Mouse (Mus musculus): ENCODE measurements around the gene Mypn. TPM values are rescaled to one million over a fixed set of nuclear protein-coding genes. Genes with fewer than 3 reads are reported as not detected.

Mypn gene
- polyA plus RNA-seq, 1 experiment = 7.9 TPM

DNA sequence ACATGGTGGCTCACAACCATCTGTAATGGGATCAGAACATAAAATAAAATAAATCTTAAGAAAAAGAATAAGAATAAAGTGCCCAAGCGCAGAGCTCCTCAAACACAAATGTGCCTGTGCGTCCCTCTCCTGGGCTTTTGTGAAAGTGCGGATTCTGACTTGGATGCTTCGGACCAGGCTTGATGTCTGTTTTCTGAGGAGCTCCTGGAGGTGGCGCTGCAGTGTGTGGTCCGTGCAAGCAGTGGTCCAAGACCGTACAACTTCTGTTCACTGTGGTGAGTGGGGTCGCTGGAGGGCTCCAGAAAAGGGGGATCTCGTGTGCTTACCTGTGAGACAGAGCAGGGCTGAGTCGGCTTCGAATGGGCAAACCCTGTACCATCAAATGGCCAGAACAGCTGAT is 78.4 kb downstream of the Mypn start:
- H3K4me2 ChIP-seq (ENCODE audit: low read depth) = no peak overlapping the region
- no peaks in the 10 kb centered on the region for H3K27me3 ChIP-seq (ENCODE audit: control insufficient read depth, insufficient read depth, insufficient read length)
- H3K79me2 ChIP-seq (ENCODE audit: control insufficient read depth, insufficient read depth) = no peaks in the 10 kb centered on the region
- H3K36me3 ChIP-seq (ENCODE audit: control insufficient read depth, insufficient read depth) = no peaks in the 10 kb centered on the region
- no peak overlapping the region for H3ac ChIP-seq (ENCODE audit: control insufficient read depth, insufficient read length)
- no peak overlapping the region for H3K4me3 ChIP-seq
- TF ChIP-seq MAX (IDR thresholded peaks at IDR 0.05; ENCODE audit: low read depth) (no peak), E2F4 (IDR thresholded peaks at IDR 0.05; ENCODE audit: insufficient read depth) (no peak), TCF3 (IDR thresholded peaks at IDR 0.05; ENCODE audit: insufficient read length, low read depth) (no peak), MYOG (IDR thresholded peaks at IDR 0.05; ENCODE audit: control insufficient read depth in 1 of 3, insufficient read depth in 1 of 3, insufficient read length in 2 of 3, low read depth in 2 of 3) (no peak), REST (IDR thresholded peaks at IDR 0.05; ENCODE audit: insufficient read depth, insufficient read length) (no peak), POLR2A (IDR thresholded peaks at IDR 0.05; ENCODE audit: insufficient read length, low read depth) (no peak), TCF12 (IDR thresholded peaks at IDR 0.05; ENCODE audit: insufficient read depth, poor library complexity, severe bottlenecking) (no peak), CEBPB (IDR thresholded peaks at IDR 0.05; ENCODE audit: insufficient read depth, poor library complexity, severe bottlenecking) (no peak), POLR2AphosphoS2 (IDR thresholded peaks at IDR 0.05; ENCODE audit: insufficient read length, low read depth) (no peak), SRF (IDR thresholded peaks at IDR 0.05; ENCODE audit: control insufficient read depth, insufficient read length, low read depth) (no peak), USF1 (IDR thresholded peaks at IDR 0.05; ENCODE audit: low read depth) (no peak), MYOD1 (IDR thresholded peaks at IDR 0.05; ENCODE audit: control insufficient read depth in 1 of 3, insufficient read length in 2 of 3, low read depth in 2 of 3) (no peak)

DNA sequence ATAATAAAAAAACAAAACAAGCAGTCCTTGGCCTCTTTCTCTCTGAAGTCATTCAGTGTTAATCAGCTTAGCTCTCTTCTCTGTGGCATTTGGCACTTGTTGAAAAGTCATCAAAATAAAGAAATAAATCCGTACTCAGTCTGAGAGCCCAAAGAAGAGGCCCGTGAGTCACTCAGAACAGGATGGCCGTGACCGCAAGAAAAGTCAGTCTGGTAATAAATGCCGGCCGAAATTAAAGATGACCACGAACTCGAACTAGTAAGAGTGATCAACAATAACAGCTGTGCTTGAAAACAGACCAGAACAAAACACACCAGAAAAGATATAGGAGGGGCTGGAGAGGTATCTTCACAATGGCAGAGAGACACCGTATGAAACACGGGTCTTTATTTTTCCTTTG is 79.7 kb downstream of the Mypn start:
- Histone ChIP-seq H3K4me2 (ENCODE audit: low read depth) (peak overlapping the region; percentile 62), H3K4me3 (no peak overlapping the region), H3K79me2 (ENCODE audit: control insufficient read depth, insufficient read depth) (no peaks in the 10 kb centered on the region), H3K27me3 (ENCODE audit: control insufficient read depth, insufficient read depth, insufficient read length) (no peaks in the 10 kb centered on the region), H3K36me3 (ENCODE audit: control insufficient read depth, insufficient read depth) (no peaks in the 10 kb centered on the region), H3ac (ENCODE audit: control insufficient read depth, insufficient read length) (no peak overlapping the region)
- no peak for TF ChIP-seq TCF12 (IDR thresholded peaks at IDR 0.05; ENCODE audit: insufficient read depth, poor library complexity, severe bottlenecking)
- TF ChIP-seq MAX (IDR thresholded peaks at IDR 0.05; ENCODE audit: low read depth) = no peak
- TF ChIP-seq MYOD1 (IDR thresholded peaks at IDR 0.05; ENCODE audit: control insufficient read depth in 1 of 3, insufficient read length in 2 of 3, low read depth in 2 of 3) = peak; percentile 56 to 66 (median 61)
- no peak for TF ChIP-seq E2F4 (IDR thresholded peaks at IDR 0.05; ENCODE audit: insufficient read depth)

DNA sequence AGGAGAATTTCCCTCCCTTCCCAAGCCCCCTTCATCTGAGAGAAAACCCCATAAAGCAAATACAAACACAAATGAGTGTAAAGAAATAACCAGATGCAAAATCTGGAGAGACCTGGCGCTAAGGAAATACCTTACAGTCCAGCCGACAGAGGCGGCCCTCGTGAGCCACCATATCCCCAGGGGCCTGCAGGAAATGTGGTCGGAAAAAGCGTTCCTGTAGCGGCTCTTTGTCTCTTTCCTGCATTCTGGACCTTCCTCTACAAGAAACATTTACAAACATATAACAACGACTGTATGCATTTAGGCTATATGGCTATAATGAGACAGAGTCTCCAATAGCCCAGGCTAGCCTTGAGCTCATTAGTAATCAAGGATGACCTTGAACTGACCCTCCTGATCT is 80.6 kb downstream of the Mypn start:
- Histone ChIP-seq H3ac (ENCODE audit: control insufficient read depth, insufficient read length) (no peak overlapping the region), H3K79me2 (ENCODE audit: control insufficient read depth, insufficient read depth) (no peaks in the 10 kb centered on the region), H3K27me3 (ENCODE audit: control insufficient read depth, insufficient read depth, insufficient read length) (no peaks in the 10 kb centered on the region), H3K4me3 (no peak overlapping the region), H3K4me2 (ENCODE audit: low read depth) (no peak overlapping the region), H3K36me3 (ENCODE audit: control insufficient read depth, insufficient read depth) (no peaks in the 10 kb centered on the region)
- TF ChIP-seq TCF12 (IDR thresholded peaks at IDR 0.05; ENCODE audit: insufficient read depth, poor library complexity, severe bottlenecking) (no peak), POLR2A (IDR thresholded peaks at IDR 0.05; ENCODE audit: insufficient read length, low read depth) (no peak), POLR2AphosphoS2 (IDR thresholded peaks at IDR 0.05; ENCODE audit: insufficient read length, low read depth) (no peak), MAX (IDR thresholded peaks at IDR 0.05; ENCODE audit: low read depth) (no peak), TCF3 (IDR thresholded peaks at IDR 0.05; ENCODE audit: insufficient read length, low read depth) (no peak), SRF (IDR thresholded peaks at IDR 0.05; ENCODE audit: control insufficient read depth, insufficient read length, low read depth) (no peak), E2F4 (IDR thresholded peaks at IDR 0.05; ENCODE audit: insufficient read depth) (no peak), MYOD1 (IDR thresholded peaks at IDR 0.05; ENCODE audit: control insufficient read depth in 1 of 3, insufficient read length in 2 of 3, low read depth in 2 of 3) (no peak), REST (IDR thresholded peaks at IDR 0.05; ENCODE audit: insufficient read depth, insufficient read length) (no peak), CEBPB (IDR thresholded peaks at IDR 0.05; ENCODE audit: insufficient read depth, poor library complexity, severe bottlenecking) (no peak), USF1 (IDR thresholded peaks at IDR 0.05; ENCODE audit: low read depth) (no peak), MYOG (IDR thresholded peaks at IDR 0.05; ENCODE audit: control insufficient read depth in 1 of 3, insufficient read depth in 1 of 3, insufficient read length in 2 of 3, low read depth in 2 of 3) (no peak)

DNA sequence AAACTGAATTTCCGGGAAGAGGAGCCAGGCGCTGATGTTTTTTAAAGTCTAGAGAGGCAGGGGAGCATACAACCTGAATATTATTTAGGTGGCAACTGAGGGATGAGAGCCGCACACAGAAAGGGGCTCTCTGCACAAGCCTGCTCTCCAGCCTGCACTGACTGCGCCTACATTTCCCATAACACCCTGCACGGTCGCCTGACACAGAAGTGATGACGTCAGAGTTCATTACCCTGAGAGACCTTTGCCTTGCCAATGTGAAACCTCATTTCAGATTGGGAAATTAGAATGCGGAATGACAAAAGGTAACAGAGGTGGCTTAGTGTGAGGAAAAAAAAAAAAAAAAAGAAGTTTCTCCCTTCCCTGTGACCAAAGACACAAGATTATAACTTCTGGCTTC is 81.2 kb downstream of the Mypn start:
- H3ac ChIP-seq (ENCODE audit: control insufficient read depth, insufficient read length) = no peak overlapping the region
- H3K4me3 ChIP-seq = no peak overlapping the region
- H3K36me3 ChIP-seq (ENCODE audit: control insufficient read depth, insufficient read depth) = no peaks in the 10 kb centered on the region
- no peaks in the 10 kb centered on the region for H3K27me3 ChIP-seq (ENCODE audit: control insufficient read depth, insufficient read depth, insufficient read length)
- H3K79me2 ChIP-seq (ENCODE audit: control insufficient read depth, insufficient read depth) = no peaks in the 10 kb centered on the region
- no peak overlapping the region for H3K4me2 ChIP-seq (ENCODE audit: low read depth)
- TF ChIP-seq USF1 (IDR thresholded peaks at IDR 0.05; ENCODE audit: low read depth) (no peak), POLR2AphosphoS2 (IDR thresholded peaks at IDR 0.05; ENCODE audit: insufficient read length, low read depth) (no peak), E2F4 (IDR thresholded peaks at IDR 0.05; ENCODE audit: insufficient read depth) (no peak), POLR2A (IDR thresholded peaks at IDR 0.05; ENCODE audit: insufficient read length, low read depth) (no peak), TCF12 (IDR thresholded peaks at IDR 0.05; ENCODE audit: insufficient read depth, poor library complexity, severe bottlenecking) (no peak), MYOG (IDR thresholded peaks at IDR 0.05; ENCODE audit: control insufficient read depth in 1 of 3, insufficient read depth in 1 of 3, insufficient read length in 2 of 3, low read depth in 2 of 3) (no peak), CEBPB (IDR thresholded peaks at IDR 0.05; ENCODE audit: insufficient read depth, poor library complexity, severe bottlenecking) (no peak), MAX (IDR thresholded peaks at IDR 0.05; ENCODE audit: low read depth) (no peak), TCF3 (IDR thresholded peaks at IDR 0.05; ENCODE audit: insufficient read length, low read depth) (no peak), SRF (IDR thresholded peaks at IDR 0.05; ENCODE audit: control insufficient read depth, insufficient read length, low read depth) (no peak), MYOD1 (IDR thresholded peaks at IDR 0.05; ENCODE audit: control insufficient read depth in 1 of 3, insufficient read length in 2 of 3, low read depth in 2 of 3) (no peak), REST (IDR thresholded peaks at IDR 0.05; ENCODE audit: insufficient read depth, insufficient read length) (no peak)

DNA sequence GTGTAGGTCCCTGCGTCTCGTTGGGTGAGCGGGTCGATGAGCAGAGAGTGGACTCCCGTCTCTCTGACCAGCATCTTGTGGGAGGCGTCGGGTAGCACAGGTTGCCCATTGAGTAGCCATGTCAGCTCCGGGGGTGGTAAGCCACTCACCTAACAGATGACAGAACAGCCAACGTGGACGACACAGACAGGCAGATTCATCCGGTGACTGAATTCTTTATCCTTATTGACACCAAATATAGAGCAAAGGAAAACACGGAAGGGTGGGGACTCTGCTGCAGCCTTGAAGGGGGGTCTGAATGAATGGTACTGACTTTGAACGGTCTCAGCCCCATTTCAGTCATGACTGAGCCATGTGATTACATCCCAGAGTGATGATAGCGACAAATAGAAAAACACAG is 81.8 kb downstream of the Mypn start:
- no peaks in the 10 kb centered on the region for H3K36me3 ChIP-seq (ENCODE audit: control insufficient read depth, insufficient read depth)
- H3K27me3 ChIP-seq (ENCODE audit: control insufficient read depth, insufficient read depth, insufficient read length) = no peaks in the 10 kb centered on the region
- TF ChIP-seq REST (IDR thresholded peaks at IDR 0.05; ENCODE audit: insufficient read depth, insufficient read length) (no peak), MYOG (IDR thresholded peaks at IDR 0.05; ENCODE audit: control insufficient read depth in 1 of 3, insufficient read depth in 1 of 3, insufficient read length in 2 of 3, low read depth in 2 of 3) (no peak), MYOD1 (IDR thresholded peaks at IDR 0.05; ENCODE audit: control insufficient read depth in 1 of 3, insufficient read length in 2 of 3, low read depth in 2 of 3) (no peak), POLR2AphosphoS2 (IDR thresholded peaks at IDR 0.05; ENCODE audit: insufficient read length, low read depth) (no peak), TCF3 (IDR thresholded peaks at IDR 0.05; ENCODE audit: insufficient read length, low read depth) (no peak), TCF12 (IDR thresholded peaks at IDR 0.05; ENCODE audit: insufficient read depth, poor library complexity, severe bottlenecking) (no peak), POLR2A (IDR thresholded peaks at IDR 0.05; ENCODE audit: insufficient read length, low read depth) (no peak)
- no peak overlapping the region for H3K4me2 ChIP-seq (ENCODE audit: low read depth)
- no peaks in the 10 kb centered on the region for H3K79me2 ChIP-seq (ENCODE audit: control insufficient read depth, insufficient read depth)
- no peak overlapping the region for H3K4me3 ChIP-seq
- H3ac ChIP-seq (ENCODE audit: control insufficient read depth, insufficient read length) = no peak overlapping the region

Measured in myocyte (in vitro differentiated cells).